Mouse (Mus musculus) lung, postnatal 0 days (tissue): Measurements from ENCODE around the gene Siglec1. TPM values are rescaled to one million over a fixed set of nuclear protein-coding genes. Genes with fewer than 3 reads are reported as not detected.

ENCODE experiments used
- ATAC-seq: fragments of 200-750 bp; cut with Nextera tagmentation; 2 replicates; pipeline ENCODE4 v1.8.0; 2017; ENCODE audit warnings: moderate library complexity
- DNase-seq: peaks from one replicate; pipeline ENCODE4 v3.0.0-alpha.2; 2016; ENCODE audit warnings: low spot score
- H3K27ac ChIP-seq: fragments of 300-500 bp; sonication (generic); 2 replicates; pipeline ENCODE4 v1.5.1; 2014; ENCODE audit warnings: antibody characterized with exemption, mild to moderate bottlenecking, low read length, mixed read lengths
- H3K27me3 ChIP-seq: fragments of 300-500 bp; sonication (generic); replicated peaks from 2 replicates; pipeline ENCODE4 v1.6.1; 2014; ENCODE audit warnings: low read length, mixed read lengths; ENCODE audit not compliant: insufficient read depth
- H3K36me3 ChIP-seq: fragments of 300-500 bp; sonication (generic); 2 replicates; pipeline ENCODE4 v1.6.1; 2014; ENCODE audit warnings: low read length, mixed read lengths; ENCODE audit not compliant: insufficient read depth
- H3K4me1 ChIP-seq: fragments of 300-500 bp; sonication (generic); 2 replicates; pipeline ENCODE4 v1.6.1; 2014; ENCODE audit warnings: antibody characterized with exemption, low read depth, low read length, mixed read lengths; ENCODE audit not compliant: insufficient read depth
- H3K4me2 ChIP-seq: fragments of 300-500 bp; sonication (generic); replicated peaks from 2 replicates; pipeline ENCODE4 v1.6.1; 2014; ENCODE audit warnings: low read depth, mild to moderate bottlenecking, low read length, moderate library complexity, mixed read lengths
- H3K4me3 ChIP-seq: fragments of 300-500 bp; sonication (generic); 2 replicates; pipeline ENCODE4 v1.5.1; 2014; ENCODE audit warnings: low read depth, low read length
- H3K9ac ChIP-seq: fragments of 300-500 bp; sonication (generic); replicated peaks from 2 replicates; pipeline ENCODE4 v1.6.1; 2014; ENCODE audit warnings: low read depth, mild to moderate bottlenecking
- H3K9me3 ChIP-seq: fragments of 300-500 bp; sonication (generic); 2 replicates; pipeline ENCODE4 v1.6.1; 2016; ENCODE audit warnings: low read length, mixed read lengths
- CTCF ChIP-seq: IDR thresholded peaks from 2 replicates; pipeline ENCODE4 v1.5.1; 2016; ENCODE audit warnings: antibody characterized with exemption, mild to moderate bottlenecking
- EP300 ChIP-seq: IDR thresholded peaks from 2 replicates; pipeline ENCODE4 v1.6.1; 2016; ENCODE audit warnings: antibody characterized with exemption, mild to moderate bottlenecking, control low read depth
- WGBS: fragments of 180-500 bp; shearing (Covaris S2); extraction: QIAGEN DNeasy Blood & Tissue Kit; methylation state at CpG from one replicate; pipeline ENCODE4 v1.1.7; 2014; 5-methylcytosine and 5-hydroxymethylcytosine counted together
- polyA plus RNA-seq: library from polyadenylated mRNA; unstranded; fragments of >200 nt; fragmentation: Nextera tagmentation; extraction: Ambion mirVana; gene quantifications from 2 replicates; pipeline ENCODE4 v1.2.1, GENCODE M21; 2015

The Siglec1 gene
- polyA plus RNA-seq, 1 experiment from 2014 or later = 1.1 TPM

DNA sequence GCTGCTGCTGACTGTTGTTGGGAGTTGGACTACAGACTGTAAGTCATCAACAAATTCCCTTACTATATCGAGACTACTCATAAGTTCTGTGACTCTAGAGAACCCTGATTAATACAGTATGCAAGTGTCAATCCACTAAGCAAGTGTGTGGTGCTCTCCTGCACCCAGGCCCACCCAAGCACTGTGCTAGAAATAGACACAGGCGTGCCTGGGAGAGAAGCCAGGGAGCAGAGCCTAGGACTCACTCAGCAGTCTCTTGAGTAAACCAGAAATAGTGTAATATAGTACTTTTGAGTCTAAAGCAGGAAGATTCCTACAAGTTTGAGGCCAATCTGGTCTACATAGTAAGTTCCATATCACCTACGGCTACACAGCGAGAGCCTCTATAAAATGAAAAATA, 17.5 kb upstream of the Siglec1 start:
- 77% methylated on average over 4 of the region's 4 CpGs for WGBS
- no peak overlapping the region for H3K27ac ChIP-seq

DNA sequence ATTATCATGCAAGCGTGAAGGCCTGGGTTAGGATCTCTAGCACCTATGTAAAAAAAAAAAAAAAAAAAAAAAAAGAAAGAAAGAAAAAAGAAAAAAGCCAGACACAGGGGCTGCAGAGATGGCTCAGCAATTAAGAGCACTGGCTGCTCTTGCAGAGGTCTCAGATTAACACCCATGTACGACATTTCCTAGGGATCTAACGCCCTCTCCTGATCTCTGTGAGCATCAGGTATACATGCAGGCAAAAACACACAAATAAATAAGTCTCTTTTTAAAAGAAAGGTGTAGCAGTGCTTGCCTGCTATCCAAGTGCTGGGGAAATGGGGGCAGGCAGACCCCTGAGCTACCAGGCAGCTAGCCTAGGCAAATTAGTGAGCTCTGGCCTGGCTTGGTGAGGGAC, 15.0 kb upstream of the Siglec1 start:
- DNase-seq (no peak), ATAC-seq (no peak)
- TF ChIP-seq EP300 = no peak
- no peak for TF ChIP-seq CTCF
- Histone ChIP-seq H3K9ac (no peak overlapping the region), H3K27ac (no peak overlapping the region), H3K9me3 (no peaks in the 10 kb centered on the region), H3K27me3 (no peaks in the 10 kb centered on the region), H3K4me1 (no peaks in the 10 kb centered on the region), H3K36me3 (no peaks in the 10 kb centered on the region), H3K4me2 (no peak overlapping the region), H3K4me3 (no peak overlapping the region)
- 60% methylated on average over 3 of the region's 3 CpGs for WGBS

More for the DNA sequence above, 17.5 kb upstream of the Siglec1 start:
- Histone ChIP-seq H3K4me1 (no peaks in the 10 kb centered on the region), H3K27me3 (no peaks in the 10 kb centered on the region), H3K9me3 (no peaks in the 10 kb centered on the region), H3K9ac (no peak overlapping the region), H3K4me3 (no peak overlapping the region), H3K36me3 (no peaks in the 10 kb centered on the region), H3K4me2 (no peak overlapping the region)
- no peak for DNase-seq
- TF ChIP-seq EP300 (no peak), CTCF (no peak)
- ATAC-seq = no peak

DNA sequence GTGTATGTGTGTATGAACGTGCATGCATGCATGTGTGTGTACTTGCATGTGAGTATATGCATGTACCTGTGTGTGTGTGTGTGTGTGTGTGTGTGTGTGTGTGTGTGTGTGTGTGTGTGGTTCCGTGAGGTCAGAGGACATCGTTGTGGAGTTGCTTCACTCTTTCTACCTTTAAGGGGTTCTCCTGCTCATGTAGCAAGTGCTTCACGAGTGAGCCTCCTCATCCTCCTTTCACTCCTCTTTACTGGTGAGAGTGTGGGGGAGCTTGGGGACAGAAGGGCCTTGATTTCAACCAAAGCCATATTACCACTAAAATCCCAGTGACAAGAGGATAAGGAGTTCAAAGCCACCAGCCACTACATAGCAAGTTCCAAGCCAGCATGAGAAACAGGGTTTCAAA, 10.5 kb upstream of the Siglec1 start:
- Histone ChIP-seq H3K4me2 (no peak overlapping the region), H3K36me3 (no peaks in the 10 kb centered on the region), H3K9ac (no peak overlapping the region), H3K27ac (peak overlapping the region; percentile 84; the same call in 1 of the 2 replicates), H3K9me3 (no peaks in the 10 kb centered on the region), H3K4me3 (no peak overlapping the region), H3K4me1 (peaks cover 5% of the 10 kb centered on the region; the same call in 1 of the 2 replicates), H3K27me3 (no peaks in the 10 kb centered on the region)
- 86% methylated on average over 4 of the region's 4 CpGs for WGBS
- ATAC-seq = no peak
- TF ChIP-seq EP300 (no peak), CTCF (no peak)
- DNase-seq = no peak

DNA sequence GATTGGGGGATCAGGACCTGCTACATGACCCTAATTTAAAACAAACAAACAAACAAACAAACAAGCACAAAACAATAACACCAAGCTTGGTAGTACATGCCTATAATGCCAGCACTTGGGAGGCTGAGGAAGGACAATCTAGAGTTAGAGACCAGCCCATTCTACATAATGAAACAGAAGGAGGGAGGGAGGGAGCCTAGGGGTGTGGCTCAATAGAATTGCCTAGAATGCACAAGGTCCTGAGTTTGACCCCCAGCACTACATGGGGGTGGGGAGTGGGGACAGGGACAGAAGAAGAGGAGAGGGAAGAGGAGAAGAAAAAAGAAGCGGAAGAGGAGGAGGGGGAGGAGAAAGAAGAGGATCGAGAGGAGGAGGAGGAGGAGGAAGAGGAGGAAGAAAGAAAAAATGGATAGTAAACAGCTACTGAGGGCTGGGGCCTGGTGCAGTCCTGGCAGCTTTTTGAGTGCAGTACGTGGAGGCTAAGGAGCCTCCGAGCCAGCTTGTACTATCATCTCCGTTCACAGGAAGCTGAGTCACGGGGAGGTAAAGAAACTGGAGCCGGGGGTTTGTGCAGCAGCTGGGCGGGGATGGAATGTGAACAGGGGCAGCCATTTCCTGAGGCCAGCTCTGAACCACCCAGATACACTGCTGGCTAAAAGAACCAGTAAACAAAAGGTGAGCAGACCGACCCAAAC, 9.7 kb upstream of the Siglec1 start:
- H3K4me2 ChIP-seq = peak overlapping the region; percentile 28; the same call in 1 of the 2 replicates
- peaks cover 5% of the 10 kb centered on the region; the same call in 1 of the 2 replicates for H3K4me1 ChIP-seq
- no peaks in the 10 kb centered on the region for H3K27me3 ChIP-seq
- no peak overlapping the region for H3K9ac ChIP-seq
- TF ChIP-seq EP300 (peak; percentile 72), CTCF (no peak)
- ATAC-seq = peak; percentile 94
- no peaks in the 10 kb centered on the region for H3K36me3 ChIP-seq
- no peak overlapping the region for H3K4me3 ChIP-seq
- 5% methylated on average over 9 of the region's 9 CpGs for WGBS
- peak overlapping the region; percentile 84 for H3K27ac ChIP-seq
- H3K9me3 ChIP-seq = no peaks in the 10 kb centered on the region
- peak; percentile 89 for DNase-seq

DNA sequence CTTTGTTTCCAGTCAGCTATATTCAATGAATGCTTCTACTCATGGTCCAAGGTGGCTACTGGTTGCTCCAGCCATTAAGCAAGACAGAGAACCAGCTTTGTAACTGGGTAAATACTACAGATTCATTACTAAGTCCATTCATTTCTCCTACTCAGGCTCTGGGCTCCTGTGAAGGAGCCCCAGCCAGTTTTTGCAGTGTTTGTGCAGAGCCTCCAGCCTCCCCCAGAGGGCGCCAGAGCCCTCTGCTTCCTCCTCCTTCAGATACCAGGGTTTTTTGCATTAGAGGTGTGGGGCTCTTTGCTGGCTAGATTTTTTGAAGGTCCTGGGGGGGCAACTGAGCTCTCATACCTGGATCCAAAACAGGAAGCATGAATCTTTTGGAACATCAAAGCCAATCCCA, 8.3 kb upstream of the Siglec1 start:
- Histone ChIP-seq H3K27me3 (no peaks in the 10 kb centered on the region), H3K4me2 (no peak overlapping the region), H3K9me3 (no peaks in the 10 kb centered on the region), H3K27ac (no peak overlapping the region), H3K36me3 (no peaks in the 10 kb centered on the region), H3K9ac (no peak overlapping the region), H3K4me1 (peaks cover 5% of the 10 kb centered on the region; the same call in 1 of the 2 replicates), H3K4me3 (no peak overlapping the region)
- ATAC-seq = peak; percentile 56
- TF ChIP-seq CTCF = peak; percentile 90
- no peak for TF ChIP-seq EP300
- peak; percentile 85 for DNase-seq
- 0% methylated on average over 1 of the region's 1 CpGs for WGBS

DNA sequence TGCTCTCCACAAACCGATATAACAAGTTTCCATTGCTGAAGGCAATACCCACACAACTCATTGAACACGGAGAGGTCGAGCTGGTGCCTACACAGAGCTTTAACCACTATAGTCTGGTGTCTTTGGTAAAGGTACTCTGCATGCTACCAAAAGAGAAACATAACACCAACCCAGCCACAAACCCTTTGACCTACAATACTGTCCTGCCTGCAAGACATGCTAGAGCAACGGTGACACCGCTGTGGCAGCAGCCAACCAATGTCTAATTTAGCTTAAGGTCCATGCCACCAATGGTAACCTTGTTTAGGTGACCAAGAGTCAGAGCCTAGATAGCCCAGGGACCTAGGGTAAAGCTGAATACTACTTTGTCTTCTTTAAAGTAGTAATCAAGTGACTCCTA, 7.0 kb upstream of the Siglec1 start:
- H3K4me2 ChIP-seq = no peak overlapping the region
- DNase-seq (no peak), ATAC-seq (no peak)
- H3K4me1 ChIP-seq = peaks cover 5% of the 10 kb centered on the region; the same call in 1 of the 2 replicates
- no peak overlapping the region for H3K9ac ChIP-seq
- H3K9me3 ChIP-seq = no peaks in the 10 kb centered on the region
- H3K4me3 ChIP-seq = no peak overlapping the region
- H3K27ac ChIP-seq = no peak overlapping the region
- H3K36me3 ChIP-seq = no peaks in the 10 kb centered on the region
- no peaks in the 10 kb centered on the region for H3K27me3 ChIP-seq
- WGBS = 84% methylated on average over 5 of the region's 5 CpGs
- TF ChIP-seq EP300 (no peak), CTCF (no peak)
